Mouse (Mus musculus) spleen, adult 2 months (tissue): ENCODE data around the gene Ddc.

Experiments used
- CTCF ChIP-seq: fragments of 200-500 bp; IDR thresholded peaks from 2 replicates; pipeline ENCODE4 v1.5.1; 2011; ENCODE audit warnings: mild to moderate bottlenecking, inconsistent platforms; ENCODE audit not compliant: insufficient read depth, insufficient read length, insufficient replicate concordance; ENCODE audit errors: extremely low read depth
- POLR2A ChIP-seq: fragments of 200-500 bp; IDR thresholded peaks from 2 replicates; pipeline ENCODE4 v1.6.1; 2011; ENCODE audit warnings: low read depth, low read length, inconsistent platforms

GRCm38 (mm10) chr11:11832755-11833084, 65.2 kb downstream of the Ddc start:
- TF ChIP-seq CTCF: no peak
- TF ChIP-seq POLR2A: no peak
